Mouse (Mus musculus): Measurements from ENCODE around the gene Mcm10.

DNA sequence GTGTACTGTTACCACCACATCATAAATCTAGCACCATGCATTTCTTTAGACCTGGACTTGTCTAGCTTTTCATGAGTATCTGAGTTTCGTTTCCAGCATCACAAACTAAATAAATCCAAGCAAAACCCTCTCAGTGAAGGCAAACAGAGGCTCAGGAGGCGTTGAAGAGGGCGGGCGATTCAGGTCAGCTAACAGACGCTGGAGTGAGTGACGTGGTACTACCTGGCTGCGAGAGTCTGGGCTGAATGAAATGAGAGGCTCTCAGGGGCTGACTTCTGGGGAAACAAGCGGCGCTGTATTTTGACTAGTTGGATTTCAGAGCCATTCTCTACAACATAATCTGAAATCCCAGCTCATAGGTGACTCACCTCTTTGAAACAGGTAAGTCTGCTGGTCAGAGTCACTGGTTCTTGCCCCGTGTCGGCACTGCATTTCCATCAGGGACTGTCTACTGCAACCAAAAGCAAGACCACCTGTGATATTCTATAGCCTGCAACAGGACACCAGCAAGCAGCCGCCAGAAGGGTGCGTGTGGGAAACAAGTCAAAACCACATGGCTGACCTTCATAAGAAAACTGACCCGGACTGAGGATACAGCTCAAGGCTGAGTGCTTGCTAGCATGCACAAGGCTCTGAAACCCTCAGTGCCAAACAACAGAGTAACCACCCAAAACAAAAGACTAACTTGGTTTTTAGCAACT lies 11.3 kb upstream of the Mcm10 start:
- no peak for TF ChIP-seq CTCF (IDR thresholded peaks at IDR 0.05; ENCODE audit: low read depth)
- no peak for TF ChIP-seq EP300 (IDR thresholded peaks at IDR 0.05; ENCODE audit: low read depth)
